Mouse (Mus musculus) spleen, adult 2 months (tissue): ENCODE measurements around the gene Iscu.

Experiments used
- CTCF ChIP-seq: fragments of 200-500 bp; IDR thresholded peaks from 2 replicates; pipeline ENCODE4 v1.5.1; 2011; ENCODE audit warnings: mild to moderate bottlenecking, inconsistent platforms; ENCODE audit not compliant: insufficient read depth, insufficient read length, insufficient replicate concordance; ENCODE audit errors: extremely low read depth
- POLR2A ChIP-seq: fragments of 200-500 bp; IDR thresholded peaks from 2 replicates; pipeline ENCODE4 v1.6.1; 2011; ENCODE audit warnings: low read depth, low read length, inconsistent platforms

DNA sequence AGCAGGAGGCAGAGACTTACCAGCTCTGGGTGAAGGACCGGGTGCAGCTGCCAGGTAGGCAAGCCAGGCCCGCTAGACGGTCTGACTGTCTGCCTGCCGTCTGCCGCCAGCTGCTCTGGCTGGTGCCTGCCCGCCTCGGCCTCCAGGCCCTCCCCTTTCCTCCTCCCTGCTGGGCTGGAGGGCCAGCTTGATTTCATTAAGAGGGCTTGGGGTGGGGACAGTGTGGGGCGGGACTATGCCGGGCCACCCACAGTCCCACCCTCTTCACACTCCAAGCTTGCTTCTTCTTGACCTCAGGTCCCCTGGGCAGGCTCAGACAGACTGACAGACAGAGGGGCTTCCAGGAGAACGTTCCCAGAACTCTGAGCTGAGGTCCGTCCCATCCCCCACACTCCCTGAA is 27.7 kb downstream of the Iscu start, which contains the start of gene Tmem119:
- no peak for TF ChIP-seq CTCF
- no peak for TF ChIP-seq POLR2A
